Mouse (Mus musculus): Measurements from ENCODE around the gene Sema4b.

GRCm38 (mm10) chr7:80244851-80245250 lies 58.2 kb downstream of the Sema4b start:
- no peak for TF ChIP-seq CTCF (IDR thresholded peaks at IDR 0.05; ENCODE audit: insufficient read depth, low read length)
- no peak for TF ChIP-seq POLR2A (IDR thresholded peaks at IDR 0.05; ENCODE audit: borderline replicate concordance, extremely low read depth, low read depth, low read length)
